Comparison of ENCODE assay signal across 8 mouse cellular contexts in genomic region chr7:135836808-135837733, GRCm38 (mm10).
DNase-seq lines count a peak whose midpoint lies in the region; ATAC-seq and TF ChIP-seq lines count a peak whose summit lies in the region.

No protein-coding gene starts in this region.

- no peak overlapping the region for H3K4me3 ChIP-seq in forebrain, postnatal 0 days (ENCODE audit: low read depth, low read length)
- H3K4me3 ChIP-seq in hindbrain, embryonic 10.5 days = no peak overlapping the region
- H3K4me3 ChIP-seq in lung, adult 2 months (replicated peaks; ENCODE audit: extremely low read depth, low read depth, low read length) = no peak overlapping the region

- no peak overlapping the region for H3K4me2 ChIP-seq in forebrain, postnatal 0 days (ENCODE audit: low read depth)

- no peaks in the 10 kb centered on the region for H3K4me1 ChIP-seq in forebrain, postnatal 0 days (ENCODE audit: insufficient read depth)
- H3K4me1 ChIP-seq in hindbrain, embryonic 10.5 days (replicated peaks) = peaks cover 43% of the 10 kb centered on the region
- H3K4me1 ChIP-seq in lung, adult 2 months (ENCODE audit: control insufficient read depth, insufficient read depth, low read length) = no peaks in the 10 kb centered on the region

- peak; percentile 81 for ATAC-seq in forebrain, postnatal 0 days

- no peak overlapping the region for H3K27ac ChIP-seq in forebrain, postnatal 0 days (ENCODE audit: low read depth, low read length)
- H3K27ac ChIP-seq in hindbrain, embryonic 10.5 days = peak overlapping the region; percentile 46

- H3K36me3 ChIP-seq in forebrain, postnatal 0 days (ENCODE audit: insufficient read depth) = no peaks in the 10 kb centered on the region
- no peaks in the 10 kb centered on the region for H3K36me3 ChIP-seq in hindbrain, embryonic 10.5 days

- TF ChIP-seq POLR2A in lung, adult 2 months (IDR thresholded peaks at IDR 0.05; ENCODE audit: borderline replicate concordance, extremely low read depth, low read depth, low read length) = no peak

- H3K27me3 ChIP-seq in forebrain, postnatal 0 days (ENCODE audit: insufficient read depth, low read length) = peaks cover 6% of the 10 kb centered on the region
- H3K27me3 ChIP-seq in hindbrain, embryonic 10.5 days (ENCODE audit: insufficient read depth, poor library complexity, severe bottlenecking) = peaks cover 18% of the 10 kb centered on the region; the same call in 1 of the 2 replicates

- no peak overlapping the region for H3K9ac ChIP-seq in forebrain, postnatal 0 days

- no peaks in the 10 kb centered on the region for H3K9me3 ChIP-seq in forebrain, postnatal 0 days (ENCODE audit: low read length)
- H3K9me3 ChIP-seq in hindbrain, embryonic 10.5 days = no peaks in the 10 kb centered on the region

- WGBS in forebrain, postnatal 0 days = 39% methylated on average over 12 of the region's 12 CpGs
- WGBS in hindbrain, embryonic 10.5 days = 37% methylated on average over 12 of the region's 12 CpGs
- WGBS in lung, adult 2 months = 39% methylated on average over 12 of the region's 12 CpGs

- TF ChIP-seq CTCF in forebrain, postnatal 0 days (IDR thresholded peaks at IDR 0.05; ENCODE audit: low read depth) = peak; percentile 88
- peak; percentile 58; the same call in 1 of the 2 replicates for TF ChIP-seq CTCF in lung, adult 2 months (IDR thresholded peaks at IDR 0.05; ENCODE audit: insufficient read depth, low read length)

- peak; percentile 56 for DNase-seq in R1 (ENCODE audit: low read depth, low spot score)
- DNase-seq in cerebellum, adult 9-10 months = peak; percentile 26
- peak; percentile 93 for DNase-seq in forebrain, postnatal 0 days
- peak; percentile 84 for DNase-seq in hindbrain, embryonic 10.5 days (ENCODE audit: low spot score)
- peak; percentile 63 for DNase-seq in layer of hippocampus, adult 9-11 months
- DNase-seq in lung, adult 2 months = peak; percentile 23
- DNase-seq in ovary, postnatal 14 days (ENCODE audit: low spot score) = peak; percentile 78
- DNase-seq in yolk sac, embryonic 10.5 days (ENCODE audit: low spot score) = peak; percentile 42

Comparison
In these comparisons a context has a peak if more than half of its experiments do, and no peak if none do; other contexts are left out.
1. DNase-seq: peak in every context shown above with its lines; median percentile 93 in forebrain, postnatal 0 days; 84 in hindbrain, embryonic 10.5 days; 78 in ovary, postnatal 14 days; 63 in layer of hippocampus, adult 9-11 months; 56 in R1; 42 in yolk sac, embryonic 10.5 days; 26 in cerebellum, adult 9-10 months; 23 in lung, adult 2 months.